Mouse (Mus musculus) thymus, postnatal 0 days (tissue): ENCODE data around the gene Lama2. TPM values are rescaled to one million over a fixed set of nuclear protein-coding genes. Genes with fewer than 3 reads are reported as not detected.
"Not testable (repeated sequence)": the region's sequence is repeated elsewhere in the genome, so short reads cannot be mapped to it uniquely, and the experiment has no call there.

Experiments used
- DNase-seq: peaks from one replicate; pipeline ENCODE4 v3.0.0-alpha.2; 2015; ENCODE audit warnings: low spot score
- polyA plus RNA-seq: library from polyadenylated mRNA; unstranded; fragments of >200 nt; fragmentation: Nextera tagmentation; extraction: Ambion mirVana; gene quantifications from 2 replicates; pipeline ENCODE4 v1.2.1, GENCODE M21; 2015

The Lama2 gene
- polyA plus RNA-seq, 1 experiment from 2014 or later: 3.4 TPM

- DNase-seq: no peak
Measured at GRCm38 (mm10) chr10:26939549-26939948, 680.0 kb downstream of the Lama2 start.

GRCm38 (mm10) chr10:26938464-26938863 lies 681.1 kb downstream of the Lama2 start:
- DNase-seq: not testable (repeated sequence)

- not testable (repeated sequence) for DNase-seq
Measured at GRCm38 (mm10) chr10:26936056-26936455, 683.5 kb downstream of the Lama2 start.
